Comparison of ENCODE assay signal across 8 mouse cellular contexts in the genomic region with DNA sequence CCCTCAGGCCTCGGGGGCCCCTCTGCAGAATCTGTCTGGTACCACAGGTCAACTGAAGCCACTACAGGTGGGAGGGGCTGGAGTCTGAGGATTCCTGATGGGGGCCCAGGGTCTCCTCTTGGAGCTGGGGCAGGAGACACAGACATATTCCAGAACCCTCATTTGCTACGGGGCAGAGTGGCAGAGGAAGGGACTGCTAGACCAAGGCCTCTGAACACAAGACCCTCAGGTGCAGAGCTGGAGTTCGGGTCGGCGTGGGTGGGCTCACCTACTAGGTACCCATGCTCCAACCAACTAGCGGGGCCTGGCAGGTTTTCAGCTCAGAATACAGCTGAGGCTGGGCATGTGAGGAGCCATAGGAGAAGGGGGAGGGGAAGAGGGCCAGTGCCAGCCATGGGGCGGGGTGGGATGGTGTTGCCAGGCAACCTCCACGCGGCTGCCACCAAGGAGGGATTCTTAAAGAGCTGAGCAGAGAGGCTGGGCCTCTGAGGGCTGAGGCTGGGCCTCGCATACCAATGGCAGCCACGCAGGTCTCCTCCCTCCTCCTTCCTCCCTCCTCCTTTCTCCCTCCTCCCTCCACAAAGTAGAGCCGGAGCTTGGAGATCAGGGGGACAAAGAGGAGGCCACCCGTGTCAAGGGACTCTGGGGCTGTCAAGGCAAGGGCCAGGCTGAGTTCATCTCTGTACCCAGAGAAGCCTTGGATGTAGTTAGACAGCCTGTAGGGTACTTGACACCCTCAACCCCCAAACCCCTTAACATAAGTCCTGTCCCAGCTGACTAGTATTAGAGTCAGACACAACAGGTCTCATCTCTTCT. TPM values are rescaled to one million over a fixed set of nuclear protein-coding genes. Genes with fewer than 3 reads are reported as not detected.
DNase-seq lines count a peak whose midpoint lies in the region; ATAC-seq and TF ChIP-seq lines count a peak whose summit lies in the region.

No protein-coding gene starts in this region.

- H3K4me2 ChIP-seq in hindbrain, postnatal 0 days (ENCODE audit: low read depth, low read length), result no peak overlapping the region
- H3K4me2 ChIP-seq in midbrain, embryonic 15.5 days, result peak overlapping the region; percentile 14; the same call in 1 of the 2 replicates

- WGBS in embryonic facial prominence, embryonic 10.5 days, result 16% methylated on average over 13 of the region's 13 CpGs
- 9% methylated on average over 13 of the region's 13 CpGs for WGBS in hindbrain, postnatal 0 days
- 13% methylated on average over 13 of the region's 13 CpGs for WGBS in limb, embryonic 10.5 days
- 10% methylated on average over 13 of the region's 13 CpGs for WGBS in midbrain, embryonic 15.5 days

- H3K4me3 ChIP-seq in embryonic facial prominence, embryonic 10.5 days, result peak overlapping the region; percentile 34
- no peak overlapping the region for H3K4me3 ChIP-seq in hindbrain, postnatal 0 days (ENCODE audit: low read length)
- peak overlapping the region; percentile 5; the same call in 1 of the 2 replicates for H3K4me3 ChIP-seq in limb, embryonic 10.5 days
- H3K4me3 ChIP-seq in midbrain, embryonic 15.5 days, result no peak overlapping the region

- peak; percentile 39 to 66 for DNase-seq in cerebellum, postnatal 14 days
- no peak for DNase-seq in cerebellum, adult 11-12 months
- peak; percentile 74 for DNase-seq in embryonic facial prominence, embryonic 10.5 days (ENCODE audit: low spot score)
- DNase-seq in hindbrain, postnatal 0 days (ENCODE audit: low spot score), result peak; percentile 84
- DNase-seq in limb, embryonic 10.5 days (ENCODE audit: low spot score), result peak; percentile 69
- no peak for DNase-seq in adrenal gland, postnatal 25 days
- no peak for DNase-seq in gastrocnemius, adult 8-10 months (ENCODE audit: low spot score in 2 of 2)

- no peak overlapping the region for H3K9ac ChIP-seq in hindbrain, postnatal 0 days (replicated peaks; ENCODE audit: low read length)
- no peak overlapping the region for H3K9ac ChIP-seq in midbrain, embryonic 15.5 days

- H3K4me1 ChIP-seq in embryonic facial prominence, embryonic 10.5 days, result peaks cover 46% of the 10 kb centered on the region
- peaks cover 19% of the 10 kb centered on the region for H3K4me1 ChIP-seq in hindbrain, postnatal 0 days (ENCODE audit: insufficient read depth, low read length)
- peaks cover 56% of the 10 kb centered on the region for H3K4me1 ChIP-seq in limb, embryonic 10.5 days
- H3K4me1 ChIP-seq in midbrain, embryonic 15.5 days, result peaks cover 25% of the 10 kb centered on the region

- peak; percentile 92 for ATAC-seq in hindbrain, postnatal 0 days
- ATAC-seq in midbrain, embryonic 15.5 days (replicated peaks), result peak; percentile 91

- no peaks in the 10 kb centered on the region for H3K9me3 ChIP-seq in embryonic facial prominence, embryonic 10.5 days
- H3K9me3 ChIP-seq in hindbrain, postnatal 0 days (ENCODE audit: low read length), result no peaks in the 10 kb centered on the region
- no peaks in the 10 kb centered on the region for H3K9me3 ChIP-seq in limb, embryonic 10.5 days (replicated peaks)
- H3K9me3 ChIP-seq in midbrain, embryonic 15.5 days, result no peaks in the 10 kb centered on the region

- H3K36me3 ChIP-seq in embryonic facial prominence, embryonic 10.5 days (replicated peaks), result no peaks in the 10 kb centered on the region
- H3K36me3 ChIP-seq in hindbrain, postnatal 0 days (ENCODE audit: insufficient read depth, low read length), result no peaks in the 10 kb centered on the region
- H3K36me3 ChIP-seq in limb, embryonic 10.5 days, result no peaks in the 10 kb centered on the region
- H3K36me3 ChIP-seq in midbrain, embryonic 15.5 days (replicated peaks), result no peaks in the 10 kb centered on the region

- peak overlapping the region; percentile 79 for H3K27ac ChIP-seq in embryonic facial prominence, embryonic 10.5 days (replicated peaks)
- no peak overlapping the region for H3K27ac ChIP-seq in hindbrain, postnatal 0 days
- H3K27ac ChIP-seq in limb, embryonic 10.5 days, result peak overlapping the region; percentile 64
- H3K27ac ChIP-seq in midbrain, embryonic 15.5 days, result peak overlapping the region; percentile 53

- no peak for TF ChIP-seq CTCF in hindbrain, postnatal 0 days (IDR thresholded peaks at IDR 0.05; ENCODE audit: low read depth)

- H3K27me3 ChIP-seq in embryonic facial prominence, embryonic 10.5 days (replicated peaks; ENCODE audit: low read depth, poor library complexity, severe bottlenecking), result peaks cover 77% of the 10 kb centered on the region
- H3K27me3 ChIP-seq in hindbrain, postnatal 0 days (ENCODE audit: insufficient read depth, low read length), result no peaks in the 10 kb centered on the region
- H3K27me3 ChIP-seq in limb, embryonic 10.5 days (ENCODE audit: low read depth, poor library complexity, severe bottlenecking), result peaks cover 94% of the 10 kb centered on the region
- peaks cover 13% of the 10 kb centered on the region; the same call in 1 of the 2 replicates for H3K27me3 ChIP-seq in midbrain, embryonic 15.5 days (replicated peaks)

RNA-seq across cellular contexts. Expression of a gene that starts 33.9 kb away (rescaled TPM):
- 275 and 276 TPM in 2 replicates for polyA plus RNA-seq in embryonic facial prominence, embryonic 10.5 days (2016; fragmentation: Nextera tagmentation; extraction: Ambion mirVana)
- total RNA-seq in hindbrain, postnatal 0 days (2014; rRNA removed), result 216 and 233 TPM in 2 replicates
- polyA plus RNA-seq in hindbrain, postnatal 0 days (2015; fragmentation: Nextera tagmentation; extraction: Ambion mirVana), result 248 and 253 TPM in 2 replicates
- 252 and 263 TPM in 2 replicates for polyA plus RNA-seq in limb, embryonic 10.5 days (2016; fragmentation: Nextera tagmentation; extraction: Ambion mirVana)
- 242 and 255 TPM in 2 replicates for polyA plus RNA-seq in midbrain, embryonic 15.5 days (2015; fragmentation: Nextera tagmentation; extraction: Ambion mirVana)
- 102 and 132 TPM in 2 replicates for total RNA-seq in adrenal gland, postnatal 25 days (2021)
- 10 to 100 TPM; 39.9 to 54.3 (median 43.5) TPM for total RNA-seq in gastrocnemius, adult 8-10 months (2022)

RNA-seq across cellular contexts. Expression of a gene that starts 45.2 kb away (rescaled TPM):
- polyA plus RNA-seq in embryonic facial prominence, embryonic 10.5 days (2016; fragmentation: Nextera tagmentation; extraction: Ambion mirVana), result 867 and 877 TPM in 2 replicates
- 1,715 and 1,845 TPM in 2 replicates for total RNA-seq in hindbrain, postnatal 0 days (2014; rRNA removed)
- 2,044 and 2,080 TPM in 2 replicates for polyA plus RNA-seq in hindbrain, postnatal 0 days (2015; fragmentation: Nextera tagmentation; extraction: Ambion mirVana)
- polyA plus RNA-seq in limb, embryonic 10.5 days (2016; fragmentation: Nextera tagmentation; extraction: Ambion mirVana), result 862 and 928 TPM in 2 replicates
- polyA plus RNA-seq in midbrain, embryonic 15.5 days (2015; fragmentation: Nextera tagmentation; extraction: Ambion mirVana), result 837 and 848 TPM in 2 replicates
- 781 and 926 TPM in 2 replicates for total RNA-seq in adrenal gland, postnatal 25 days (2021)
- 100 to 1,000 TPM in 1 of 4 experiments, 10 to 100 TPM in 3; 68.4 to 103 (median 82.9) TPM for total RNA-seq in gastrocnemius, adult 8-10 months (2022)

Comparison
In these comparisons a context has a peak if more than half of its experiments do, and no peak if none do; other contexts are left out.
1. DNase-seq: peak in cerebellum, postnatal 14 days (2 of 2), embryonic facial prominence, embryonic 10.5 days (single experiment), hindbrain, postnatal 0 days (single experiment) and limb, embryonic 10.5 days (single experiment); none in cerebellum, adult 11-12 months (single experiment), adrenal gland, postnatal 25 days (single experiment) and gastrocnemius, adult 8-10 months (0 of 2).
2. H3K4me3 ChIP-seq: peak in embryonic facial prominence, embryonic 10.5 days (single experiment) and limb, embryonic 10.5 days (single experiment); none in hindbrain, postnatal 0 days (single experiment) and midbrain, embryonic 15.5 days (single experiment).